Mouse (Mus musculus) erythroblast, embryonic 14.5 days (primary cell): ENCODE data around the gene Lpcat1.

ENCODE experiments used
- GATA1 ChIP-seq: IDR thresholded peaks from 2 replicates; pipeline ENCODE4 v1.6.1; 2012; ENCODE audit warnings: low read length, inconsistent platforms, mixed read lengths
- TAL1 ChIP-seq: IDR thresholded peaks from 3 replicates; pipeline ENCODE4 v1.6.1; 2012; ENCODE audit warnings: low read length, inconsistent platforms, mixed read lengths

- TF ChIP-seq GATA1 (peak; percentile 84), TAL1 (peak; percentile 31; the same call in 1 of the 3 replicates)
Observed at GRCm38 (mm10) chr13:73446076-73446475, 20.9 kb upstream of the Lpcat1 start.
